Mouse (Mus musculus) right cerebral cortex, adult 18-20 months (tissue): ENCODE measurements around the gene Gm3286.
"Not testable (repeated sequence)": the region's sequence is repeated elsewhere in the genome, so short reads cannot be mapped to it uniquely, and the experiment has no call there.

ENCODE experiments used
- DNase-seq: peaks from one replicate; pipeline ENCODE4 v3.0.0; 2022; ENCODE audit warnings: mixed read lengths

Gm3286 gene

DNA sequence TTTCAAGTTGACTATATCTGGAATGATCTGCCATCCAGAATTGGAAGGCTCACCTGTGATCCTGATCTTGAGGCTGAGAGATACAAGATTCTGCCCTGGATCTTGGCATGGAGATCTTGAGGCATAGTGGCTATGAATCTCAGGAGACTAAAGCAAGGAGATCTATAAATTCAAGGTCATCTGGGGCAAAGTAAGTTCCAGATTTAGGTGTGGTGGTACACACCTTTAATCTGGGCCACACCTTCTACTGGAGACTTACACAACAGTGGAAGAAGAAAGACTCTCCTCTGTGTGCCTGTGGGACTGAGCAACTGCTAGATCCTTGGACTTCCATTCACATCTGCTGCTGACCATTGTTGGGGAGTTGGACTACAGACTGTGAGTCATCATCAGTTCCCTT lies at the start of gene Gm3286:
TSS of gene Gm3286 (plus strand) at position 301 of the 400 bp plus-strand sequence.
- DNase-seq, result not testable (repeated sequence)
